Mouse (Mus musculus): ENCODE results near the gene P3h1.

GRCm38 (mm10) chr4:119293574-119294258, 61.0 kb downstream of the P3h1 start:
- TF ChIP-seq CTCF (IDR thresholded peaks at IDR 0.05; ENCODE audit: extremely low read depth, insufficient read depth, insufficient read length, insufficient replicate concordance) = no peak
- TF ChIP-seq POLR2A (IDR thresholded peaks at IDR 0.05; ENCODE audit: low read depth, low read length) = no peak
